ENCODE assay signal across 9 mouse cellular contexts in the genomic region with DNA sequence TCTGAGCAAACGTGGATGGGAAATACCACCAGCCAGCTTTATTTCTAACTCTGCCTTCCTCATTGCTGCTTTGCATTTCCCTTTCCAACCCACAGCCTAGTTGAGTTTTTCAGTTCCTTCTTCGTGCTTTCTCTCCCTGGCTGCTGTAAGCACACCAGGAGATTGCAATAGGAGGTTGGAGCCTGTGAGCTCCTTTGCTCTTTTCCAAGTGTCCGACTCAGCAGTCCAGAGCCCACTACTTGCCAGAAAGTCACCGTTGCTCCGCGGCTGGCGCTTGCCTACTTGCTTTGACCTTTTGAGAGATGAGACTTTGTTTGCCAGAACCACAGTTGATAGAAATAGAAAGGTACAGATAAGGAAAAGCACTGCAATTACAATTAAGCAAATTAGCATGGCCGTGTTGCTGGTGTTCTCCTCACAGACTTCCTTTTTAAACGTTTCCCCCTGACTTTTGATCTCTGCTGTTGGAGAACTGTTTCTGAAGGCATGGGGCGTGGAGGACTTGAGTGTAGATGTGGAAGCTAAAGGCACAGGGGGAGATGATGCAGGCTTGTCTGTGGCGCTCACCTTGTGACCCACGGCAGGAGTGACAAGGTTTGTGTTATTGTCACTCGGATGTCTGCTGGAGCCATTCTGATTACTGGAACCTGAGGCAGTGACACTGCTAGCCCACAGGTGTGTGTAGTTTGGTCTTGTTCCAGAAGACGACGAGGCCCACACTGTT. TPM values are rescaled to one million over a fixed set of nuclear protein-coding genes. Genes with fewer than 3 reads are reported as not detected.
DNase-seq lines count a peak whose midpoint lies in the region; ATAC-seq lines count a peak whose summit lies in the region.
"Had no signal": no experiment of that assay in that cellular context is flagged by ENCODE, and none has a peak within 500 bp of the region (broad histone marks: within the 10 kb centered on the region; RNA-seq: fewer than 3 reads in every experiment).

No protein-coding gene starts in this region.

- no peak overlapping the region for H3K27ac ChIP-seq in kidney, embryonic 14.5 days (ENCODE audit: low read depth, low read length)
- peak overlapping the region; percentile 53 for H3K27ac ChIP-seq in heart, embryonic 15.5 days
- H3K27ac ChIP-seq in hindbrain, embryonic 14.5 days: no peak overlapping the region

- H3K4me1 ChIP-seq in kidney, embryonic 14.5 days (ENCODE audit: control insufficient read depth, insufficient read depth, low read length): peaks cover 7% of the 10 kb centered on the region
- peaks cover 11% of the 10 kb centered on the region for H3K4me1 ChIP-seq in heart, embryonic 15.5 days (replicated peaks)
- no peaks in the 10 kb centered on the region for H3K4me1 ChIP-seq in hindbrain, embryonic 14.5 days (replicated peaks; ENCODE audit: control insufficient read depth, insufficient read depth, low read length)

- no peaks in the 10 kb centered on the region for H3K9me3 ChIP-seq in kidney, embryonic 14.5 days (ENCODE audit: control insufficient read depth, low read length)
- no peaks in the 10 kb centered on the region for H3K9me3 ChIP-seq in heart, embryonic 15.5 days (replicated peaks)
- H3K9me3 ChIP-seq in hindbrain, embryonic 14.5 days (ENCODE audit: control insufficient read depth, low read length): no peaks in the 10 kb centered on the region

- WGBS in kidney, embryonic 14.5 days: 80% methylated on average over 15 of the region's 15 CpGs
- WGBS in heart, embryonic 15.5 days: 50% methylated on average over 15 of the region's 15 CpGs
- WGBS in hindbrain, embryonic 14.5 days: 86% methylated on average over 15 of the region's 15 CpGs

- peaks cover 3% of the 10 kb centered on the region; the same call in 1 of the 2 replicates for H3K36me3 ChIP-seq in kidney, embryonic 14.5 days (ENCODE audit: control insufficient read depth, insufficient read depth, low read length)
- H3K36me3 ChIP-seq in heart, embryonic 15.5 days: no peaks in the 10 kb centered on the region; the same call in 1 of the 2 replicates
- H3K36me3 ChIP-seq in hindbrain, embryonic 14.5 days (replicated peaks; ENCODE audit: control insufficient read depth, insufficient read depth): peaks cover 11% of the 10 kb centered on the region

- no peaks in the 10 kb centered on the region for H3K27me3 ChIP-seq in kidney, embryonic 14.5 days (ENCODE audit: control insufficient read depth, insufficient read depth, low read length)
- no peaks in the 10 kb centered on the region for H3K27me3 ChIP-seq in heart, embryonic 15.5 days
- no peaks in the 10 kb centered on the region for H3K27me3 ChIP-seq in hindbrain, embryonic 14.5 days (ENCODE audit: control insufficient read depth, insufficient read depth, low read length)
- H3K27me3 ChIP-seq: Patski had no signal

- no peak for ATAC-seq in kidney, embryonic 14.5 days (ENCODE audit: low FRiP score, low TSS enrichment)
- no peak for ATAC-seq in heart, embryonic 15.5 days (replicated peaks; ENCODE audit: insufficient number of reproducible peaks, insufficient read depth, low FRiP score, low read depth)
- ATAC-seq in hindbrain, embryonic 14.5 days (ENCODE audit: low FRiP score): no peak
- ATAC-seq: Patski had no signal

- H3K9ac ChIP-seq in kidney, embryonic 14.5 days (ENCODE audit: low read depth, low read length): no peak overlapping the region
- H3K9ac ChIP-seq in heart, embryonic 15.5 days: no peak overlapping the region
- H3K9ac ChIP-seq in hindbrain, embryonic 14.5 days: no peak overlapping the region

- no peak overlapping the region for H3K4me3 ChIP-seq in kidney, embryonic 14.5 days (ENCODE audit: low read length)
- H3K4me3 ChIP-seq in heart, embryonic 15.5 days: no peak overlapping the region
- no peak overlapping the region for H3K4me3 ChIP-seq in hindbrain, embryonic 14.5 days (replicated peaks; ENCODE audit: low read length)

- H3K4me2 ChIP-seq in kidney, embryonic 14.5 days (replicated peaks; ENCODE audit: low read depth, low read length): no peak overlapping the region
- peak overlapping the region; percentile 23; the same call in 1 of the 2 replicates for H3K4me2 ChIP-seq in heart, embryonic 15.5 days
- no peak overlapping the region for H3K4me2 ChIP-seq in hindbrain, embryonic 14.5 days (replicated peaks)

- peak; percentile 26 for DNase-seq in kidney, adult 11 months
- peak; percentile 52 for DNase-seq in T-cell, adult 2 months (ENCODE audit: low spot score)
- DNase-seq in lung, postnatal 4 days: peak; percentile 23 to 36
- no peak for DNase-seq in hindbrain, embryonic 14.5 days (ENCODE audit: low spot score)
- DNase-seq in retina, embryonic 14.5 days (ENCODE audit: low spot score): no peak
- no peak for DNase-seq in right cerebral cortex, postnatal 14 days

RNA-seq across cellular contexts. Expression of gene Evi2, which starts 3.2 kb away (rescaled TPM):
- 1.2 and 1.7 TPM in 2 replicates for polyA plus RNA-seq in kidney, embryonic 14.5 days (2014; fragmentation: Nextera tagmentation; extraction: Ambion mirVana)
- polyA plus RNA-seq in heart, embryonic 15.5 days (2015; fragmentation: Nextera tagmentation; extraction: Ambion mirVana): 0.52 and 0.53 TPM in 2 replicates
- 0.40 and 0.91 TPM in 2 replicates for polyA plus RNA-seq in hindbrain, embryonic 14.5 days (2014; fragmentation: Nextera tagmentation; extraction: Ambion mirVana)
- polyA plus RNA-seq: Patski had no signal

RNA-seq across cellular contexts. Expression of gene Evi2a, which starts 3.2 kb away (rescaled TPM):
- polyA plus RNA-seq in kidney, embryonic 14.5 days (2014; fragmentation: Nextera tagmentation; extraction: Ambion mirVana): 2.9 and 3.2 TPM in 2 replicates
- polyA plus RNA-seq in heart, embryonic 15.5 days (2015; fragmentation: Nextera tagmentation; extraction: Ambion mirVana): 2.3 and 5.5 TPM in 2 replicates
- 3.1 and 3.7 TPM in 2 replicates for polyA plus RNA-seq in hindbrain, embryonic 14.5 days (2014; fragmentation: Nextera tagmentation; extraction: Ambion mirVana)

RNA-seq across cellular contexts. Expression of gene Evi2b, which starts 3.6 kb away (rescaled TPM):
- 0.20 TPM in 2 replicates for polyA plus RNA-seq in kidney, embryonic 14.5 days (2014; fragmentation: Nextera tagmentation; extraction: Ambion mirVana)
- polyA plus RNA-seq in heart, embryonic 15.5 days (2015; fragmentation: Nextera tagmentation; extraction: Ambion mirVana): 0.42 and 2.0 TPM in 2 replicates
- 0.27 TPM in 1 of 2 replicates, not detected in the other for polyA plus RNA-seq in hindbrain, embryonic 14.5 days (2014; fragmentation: Nextera tagmentation; extraction: Ambion mirVana)

RNA-seq across cellular contexts. Expression of gene Omg, which starts 23.3 kb away (rescaled TPM):
- 0.44 and 0.46 TPM in 2 replicates for polyA plus RNA-seq in kidney, embryonic 14.5 days (2014; fragmentation: Nextera tagmentation; extraction: Ambion mirVana)
- 0.08 and 0.13 TPM in 2 replicates for polyA plus RNA-seq in heart, embryonic 15.5 days (2015; fragmentation: Nextera tagmentation; extraction: Ambion mirVana)
- polyA plus RNA-seq in hindbrain, embryonic 14.5 days (2014; fragmentation: Nextera tagmentation; extraction: Ambion mirVana): 7.7 and 9.1 TPM in 2 replicates
- polyA plus RNA-seq: Patski had no signal

Comparison
In these comparisons a context has a peak if more than half of its experiments do, and no peak if none do; other contexts are left out.
1. DNase-seq: peak in kidney, adult 11 months (single experiment), T-cell, adult 2 months (single experiment) and lung, postnatal 4 days (2 of 2); none in hindbrain, embryonic 14.5 days (single experiment), retina, embryonic 14.5 days (single experiment) and right cerebral cortex, postnatal 14 days (single experiment).